Mouse (Mus musculus): ENCODE results near the gene Sipa1. TPM values are rescaled to one million over a fixed set of nuclear protein-coding genes. Genes with fewer than 3 reads are reported as not detected.

Gene Sipa1
- polyA plus RNA-seq, 1 experiment, result 417 TPM

DNA sequence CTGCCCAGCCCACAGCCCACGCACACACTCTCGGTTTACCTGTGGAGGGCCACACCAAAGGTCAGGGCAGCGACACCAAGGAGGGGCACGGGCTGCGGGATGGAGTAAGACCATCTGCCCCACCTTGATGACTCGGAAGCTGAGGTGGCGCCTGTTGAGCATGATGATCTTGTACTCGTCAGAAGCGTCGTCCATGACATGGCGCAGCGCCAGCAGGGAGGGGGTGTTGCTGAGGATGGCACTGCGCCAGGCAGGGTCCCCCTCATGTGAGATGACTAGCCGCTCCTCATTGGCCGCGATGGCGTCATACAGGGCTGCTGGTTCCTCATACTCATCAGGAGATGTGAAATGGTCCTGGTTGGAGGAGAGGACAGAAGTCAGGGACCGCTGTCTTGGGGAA, 2.9 kb upstream of the Sipa1 start:
- no peak overlapping the region for H3K4me3 ChIP-seq (ENCODE audit: extremely low read depth, insufficient read depth, insufficient read length)
- no peak for DNase-seq (ENCODE audit: low read depth in 1 of 2, low spot score in 2 of 2)

DNA sequence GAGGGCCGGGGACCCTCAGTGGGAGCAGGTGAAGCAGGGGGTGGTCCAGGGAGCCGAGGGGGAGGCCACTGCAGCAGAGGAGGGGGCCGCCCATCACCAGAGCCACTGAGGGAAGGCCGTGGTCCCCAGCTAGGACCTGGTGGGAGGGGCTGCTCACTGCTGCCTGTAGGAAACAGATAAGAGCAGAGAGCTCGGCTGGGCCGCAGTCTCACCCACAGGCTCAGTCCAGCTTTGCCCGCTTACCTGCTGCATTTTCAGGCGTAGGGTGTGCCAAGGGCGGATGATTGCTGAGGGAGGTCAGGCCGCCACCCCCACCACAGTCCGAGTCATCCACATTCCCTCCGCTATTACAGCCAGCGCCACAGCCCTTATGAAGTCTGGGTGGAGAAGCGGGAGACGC, 2.0 kb upstream of the Sipa1 start:
- no peak for DNase-seq (ENCODE audit: low read depth in 1 of 2, low spot score in 2 of 2)
- TF ChIP-seq POLR2A (IDR thresholded peaks at IDR 0.05; ENCODE audit: low read depth, low read length), result no peak
- TF ChIP-seq CTCF (IDR thresholded peaks at IDR 0.05; ENCODE audit: extremely low read depth, insufficient read depth, insufficient read length, insufficient replicate concordance), result no peak
- H3K4me1 ChIP-seq (ENCODE audit: control insufficient read depth, insufficient read depth, insufficient read length), result peaks cover 11% of the 10 kb centered on the region; the same call in 1 of the 2 replicates
- 88% methylated on average over 15 of the region's 15 CpGs for WGBS
- H3K36me3 ChIP-seq (ENCODE audit: control insufficient read depth, insufficient read depth, low read length), result peaks cover 28% of the 10 kb centered on the region
- no peaks in the 10 kb centered on the region for H3K27me3 ChIP-seq (ENCODE audit: control insufficient read depth, insufficient read depth, low read length)
- peak overlapping the region; percentile 1; the same call in 1 of the 2 replicates for H3K27ac ChIP-seq (ENCODE audit: insufficient read depth, low read length)
- H3K4me3 ChIP-seq (ENCODE audit: extremely low read depth, insufficient read depth, insufficient read length), result no peak overlapping the region

More for the DNA sequence above, 2.9 kb upstream of the Sipa1 start:
- TF ChIP-seq POLR2A (IDR thresholded peaks at IDR 0.05; ENCODE audit: low read depth, low read length), result no peak
- no peak for TF ChIP-seq CTCF (IDR thresholded peaks at IDR 0.05; ENCODE audit: extremely low read depth, insufficient read depth, insufficient read length, insufficient replicate concordance)
- Histone ChIP-seq H3K27ac (ENCODE audit: insufficient read depth, low read length) (no peak overlapping the region), H3K4me1 (ENCODE audit: control insufficient read depth, insufficient read depth, insufficient read length) (peaks cover 7% of the 10 kb centered on the region; the same call in 1 of the 2 replicates), H3K27me3 (ENCODE audit: control insufficient read depth, insufficient read depth, low read length) (no peaks in the 10 kb centered on the region), H3K36me3 (ENCODE audit: control insufficient read depth, insufficient read depth, low read length) (peaks cover 31% of the 10 kb centered on the region)
- 96% methylated on average over 18 of the region's 18 CpGs for WGBS

DNA sequence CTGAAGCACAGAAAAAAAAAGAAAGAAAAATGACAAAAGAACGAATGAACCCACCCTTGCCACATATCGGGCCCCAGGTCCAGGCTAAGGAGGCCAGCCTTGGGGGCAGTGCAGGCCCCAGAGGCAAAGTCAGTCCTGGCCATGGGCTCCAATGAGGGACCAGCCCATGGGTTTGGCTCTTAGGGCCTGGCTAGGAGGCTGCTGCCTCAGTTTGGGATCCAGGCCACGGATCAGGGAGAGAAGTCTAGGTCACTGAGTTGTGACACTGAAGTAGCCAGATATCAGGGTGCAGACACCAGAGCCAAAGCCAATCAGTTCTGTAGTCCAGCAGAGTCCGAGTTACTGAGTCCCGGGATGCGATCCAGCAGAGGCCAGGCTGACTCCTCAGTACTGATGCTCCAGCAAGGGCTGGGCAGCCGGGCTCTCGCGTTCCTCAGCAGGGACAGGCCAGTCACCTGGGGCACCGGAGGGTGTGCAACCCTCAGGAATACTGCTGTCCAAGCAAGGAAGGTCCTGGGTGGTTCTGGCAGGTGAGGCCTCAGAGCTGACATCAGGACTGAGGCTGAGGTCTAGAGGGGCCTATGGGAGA, 1.3 kb upstream of the Sipa1 start:
- H3K4me3 ChIP-seq (ENCODE audit: extremely low read depth, insufficient read depth, insufficient read length), result no peak overlapping the region
- DNase-seq (ENCODE audit: low read depth in 1 of 2, low spot score in 2 of 2), result no peak

DNA sequence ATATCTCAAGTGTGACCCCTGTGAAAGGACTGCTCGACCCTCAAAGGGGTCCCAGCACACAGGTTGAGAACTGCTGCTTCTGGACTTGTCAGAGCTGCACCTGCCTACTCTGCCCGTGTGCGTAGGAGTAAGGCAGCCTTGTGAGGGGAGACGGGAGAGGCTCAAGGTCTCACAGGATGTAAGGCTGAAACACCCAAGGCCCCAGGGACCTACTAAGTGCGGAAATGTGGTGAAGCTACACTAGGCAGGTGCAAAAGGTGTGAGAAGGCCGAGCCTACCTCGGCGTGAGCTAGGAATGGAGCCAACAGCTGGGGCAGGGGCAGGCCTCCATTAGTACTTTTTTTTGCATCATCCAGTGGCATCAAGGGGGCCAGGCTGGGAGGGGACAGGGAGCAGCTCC, 1.2 kb downstream of the Sipa1 start:
- Histone ChIP-seq H3K4me3 (ENCODE audit: extremely low read depth, insufficient read depth, insufficient read length) (peak overlapping the region; percentile 71), H3K27me3 (ENCODE audit: control insufficient read depth, insufficient read depth, low read length) (no peaks in the 10 kb centered on the region), H3K36me3 (ENCODE audit: control insufficient read depth, insufficient read depth, low read length) (peaks cover 45% of the 10 kb centered on the region), H3K4me1 (ENCODE audit: control insufficient read depth, insufficient read depth, insufficient read length) (peaks cover 17% of the 10 kb centered on the region; the same call in 1 of the 2 replicates), H3K27ac (ENCODE audit: insufficient read depth, low read length) (peak overlapping the region; percentile 93)
- no peak for TF ChIP-seq CTCF (IDR thresholded peaks at IDR 0.05; ENCODE audit: extremely low read depth, insufficient read depth, insufficient read length, insufficient replicate concordance)
- peak; percentile 70 for TF ChIP-seq POLR2A (IDR thresholded peaks at IDR 0.05; ENCODE audit: low read depth, low read length)
- 10% methylated on average over 8 of the region's 8 CpGs for WGBS
- peak; percentile 75 to 84 for DNase-seq (ENCODE audit: low read depth in 1 of 2, low spot score in 2 of 2)

More for the DNA sequence above, 1.3 kb upstream of the Sipa1 start:
- Histone ChIP-seq H3K4me1 (ENCODE audit: control insufficient read depth, insufficient read depth, insufficient read length) (peaks cover 17% of the 10 kb centered on the region; the same call in 1 of the 2 replicates), H3K27me3 (ENCODE audit: control insufficient read depth, insufficient read depth, low read length) (no peaks in the 10 kb centered on the region), H3K36me3 (ENCODE audit: control insufficient read depth, insufficient read depth, low read length) (peaks cover 29% of the 10 kb centered on the region), H3K27ac (ENCODE audit: insufficient read depth, low read length) (no peak overlapping the region)
- no peak for TF ChIP-seq POLR2A (IDR thresholded peaks at IDR 0.05; ENCODE audit: low read depth, low read length)
- TF ChIP-seq CTCF (IDR thresholded peaks at IDR 0.05; ENCODE audit: extremely low read depth, insufficient read depth, insufficient read length, insufficient replicate concordance), result no peak
- 93% methylated on average over 10 of the region's 10 CpGs for WGBS

DNA sequence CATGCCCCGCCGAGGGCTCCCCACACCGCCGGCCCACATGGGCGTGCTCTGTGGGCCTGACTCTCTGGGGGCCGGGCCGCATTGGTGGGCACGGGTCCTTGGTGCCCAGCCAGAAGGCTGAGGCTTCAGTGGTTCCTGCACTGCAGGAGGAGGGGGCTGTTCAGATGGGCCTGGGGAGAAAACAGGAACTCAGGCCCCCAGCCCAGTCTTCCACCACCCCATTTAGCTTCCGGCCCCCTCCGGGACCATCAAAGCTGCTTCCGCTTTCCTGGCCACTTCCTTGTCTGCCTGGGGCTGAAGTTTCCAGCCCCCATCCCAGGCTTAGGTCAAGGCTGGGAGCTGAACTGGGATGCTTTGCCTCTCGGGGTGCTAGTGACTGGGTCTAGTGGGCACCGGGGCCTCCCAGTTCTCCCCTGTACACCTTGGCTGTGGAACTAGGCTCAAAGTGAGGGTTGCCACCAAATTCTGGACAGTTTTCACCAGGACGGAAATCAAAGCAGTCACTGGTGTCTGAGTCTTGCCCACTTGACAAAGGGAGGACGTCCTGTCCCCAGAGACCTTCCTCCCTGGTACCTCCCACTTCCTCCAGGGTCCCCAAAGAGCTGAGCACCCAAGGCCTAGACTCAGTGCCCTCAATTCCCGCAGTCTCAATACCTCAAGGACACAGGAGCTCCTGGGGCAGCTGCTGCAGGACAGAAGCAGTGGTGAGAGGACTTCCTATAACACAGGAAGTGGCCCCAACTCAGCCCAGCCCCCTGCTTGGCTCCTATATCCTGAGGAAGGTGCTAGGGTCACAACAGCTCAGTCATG, 2.4 kb downstream of the Sipa1 start:
- Histone ChIP-seq H3K27ac (ENCODE audit: insufficient read depth, low read length) (peak overlapping the region; percentile 93), H3K36me3 (ENCODE audit: control insufficient read depth, insufficient read depth, low read length) (peaks cover 46% of the 10 kb centered on the region), H3K4me1 (ENCODE audit: control insufficient read depth, insufficient read depth, insufficient read length) (peaks cover 17% of the 10 kb centered on the region; the same call in 1 of the 2 replicates), H3K4me3 (ENCODE audit: extremely low read depth, insufficient read depth, insufficient read length) (peak overlapping the region; percentile 71), H3K27me3 (ENCODE audit: control insufficient read depth, insufficient read depth, low read length) (no peaks in the 10 kb centered on the region)
- peak; percentile 31 for TF ChIP-seq POLR2A (IDR thresholded peaks at IDR 0.05; ENCODE audit: low read depth, low read length)
- no peak for TF ChIP-seq CTCF (IDR thresholded peaks at IDR 0.05; ENCODE audit: extremely low read depth, insufficient read depth, insufficient read length, insufficient replicate concordance)
- DNase-seq (ENCODE audit: low read depth in 1 of 2, low spot score in 2 of 2), result peak; percentile 39 to 82
- WGBS, result 6% methylated on average over 16 of the region's 16 CpGs

DNA sequence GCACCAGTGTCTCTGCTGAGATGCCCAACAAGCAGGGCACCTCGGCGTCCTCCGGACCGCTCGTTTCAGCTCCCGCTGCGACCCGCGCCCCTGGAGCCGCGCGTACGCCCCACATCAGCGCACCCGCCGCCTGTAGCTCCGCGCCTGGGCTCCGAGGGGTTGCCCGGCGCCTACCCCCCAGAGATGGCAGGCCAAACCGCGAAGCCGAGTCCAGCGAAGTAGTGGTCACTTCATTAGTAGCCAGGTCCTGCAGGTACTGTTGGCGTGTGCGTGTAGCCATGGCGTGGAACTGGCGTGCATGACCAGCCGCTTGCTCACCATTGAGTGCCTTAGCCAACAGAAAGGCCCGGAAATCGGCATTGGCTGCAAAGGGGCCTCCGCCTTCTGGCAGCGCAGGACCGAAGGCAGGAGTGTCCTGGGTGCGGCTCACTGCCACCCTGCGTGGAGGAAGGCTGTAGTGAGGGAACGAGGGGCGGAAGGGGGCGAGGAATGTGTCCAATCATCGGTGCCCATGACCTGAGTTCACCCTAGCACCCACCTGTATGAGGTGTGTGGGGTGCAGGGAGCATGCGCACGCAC, 8.7 kb downstream of the Sipa1 start:
- Histone ChIP-seq H3K36me3 (ENCODE audit: control insufficient read depth, insufficient read depth, low read length) (peaks cover 85% of the 10 kb centered on the region), H3K27me3 (ENCODE audit: control insufficient read depth, insufficient read depth, low read length) (no peaks in the 10 kb centered on the region), H3K4me3 (ENCODE audit: extremely low read depth, insufficient read depth, insufficient read length) (no peak overlapping the region), H3K4me1 (ENCODE audit: control insufficient read depth, insufficient read depth, insufficient read length) (peaks cover under 1% of the 10 kb centered on the region; the same call in 1 of the 2 replicates), H3K27ac (ENCODE audit: insufficient read depth, low read length) (no peak overlapping the region)
- 97% methylated on average over 43 of the region's 43 CpGs for WGBS
- TF ChIP-seq CTCF (IDR thresholded peaks at IDR 0.05; ENCODE audit: extremely low read depth, insufficient read depth, insufficient read length, insufficient replicate concordance), result no peak
- no peak for TF ChIP-seq POLR2A (IDR thresholded peaks at IDR 0.05; ENCODE audit: low read depth, low read length)
- DNase-seq (ENCODE audit: low read depth in 1 of 2, low spot score in 2 of 2), result no peak
